18 mouse cellular contexts compared by ENCODE assay signal in genomic region chr5:150919269-150919668, GRCm38 (mm10). TPM values are rescaled to one million over a fixed set of nuclear protein-coding genes. Genes with fewer than 3 reads are reported as not detected.
"Had no signal": no experiment of that assay in that cellular context is flagged by ENCODE, and none has a peak within 500 bp of the region (broad histone marks: within the 10 kb centered on the region; RNA-seq: fewer than 3 reads in every experiment).

No protein-coding gene starts in this region.

- H3K36me3 ChIP-seq: kidney, embryonic 15.5 days; midbrain, embryonic 10.5 days; neural tube, embryonic 12.5 days; neural tube, embryonic 15.5 days had no signal

- DNase-seq: kidney, adult 11 months; kidney, adult 8-10 months; kidney, postnatal 10 days; kidney, postnatal 36 days; layer of hippocampus, postnatal 36 days; lung, postnatal 10 days; lung, postnatal 36 days; right cerebral cortex, postnatal 25 days; thymus, adult 18-20 months; thymus, postnatal 36 days had no signal

- H3K27ac ChIP-seq: kidney, embryonic 15.5 days; left cerebral cortex, adult 2 months; liver, embryonic 14.5 days; midbrain, embryonic 10.5 days; neural tube, embryonic 12.5 days; neural tube, embryonic 15.5 days had no signal

- H3K4me2 ChIP-seq: kidney, embryonic 15.5 days; liver, embryonic 11.5 days; neural tube, embryonic 12.5 days; neural tube, embryonic 15.5 days had no signal

- H3K4me3 ChIP-seq: kidney, embryonic 15.5 days; left cerebral cortex, adult 2 months; megakaryocyte, embryonic 14.5 days; midbrain, embryonic 10.5 days; neural tube, embryonic 12.5 days; neural tube, embryonic 15.5 days had no signal

- H3K27me3 ChIP-seq: kidney, embryonic 15.5 days; megakaryocyte, embryonic 14.5 days; neural tube, embryonic 12.5 days; neural tube, embryonic 15.5 days had no signal

- H3K4me1 ChIP-seq: megakaryocyte, embryonic 14.5 days; midbrain, embryonic 10.5 days; neural tube, embryonic 12.5 days; neural tube, embryonic 15.5 days had no signal

- H3K9me3 ChIP-seq: kidney, embryonic 15.5 days; megakaryocyte, embryonic 14.5 days; midbrain, embryonic 10.5 days; neural tube, embryonic 12.5 days; neural tube, embryonic 15.5 days had no signal

- H3K9ac ChIP-seq: kidney, embryonic 15.5 days; liver, embryonic 14.5 days; neural tube, embryonic 12.5 days; neural tube, embryonic 15.5 days had no signal

RNA-seq across cellular contexts. Expression of gene Kl, which starts 33.1 kb away (rescaled TPM):
- polyA plus RNA-seq: liver, embryonic 11.5 days had no signal
